24 mouse cellular contexts compared by ENCODE assay signal in genomic region chr8:60830556-60830955, GRCm38 (mm10). TPM values are rescaled to one million over a fixed set of nuclear protein-coding genes. Genes with fewer than 3 reads are reported as not detected.
A peak's percentile ranks its signal among the peaks of the same experiment; 100 is the strongest.
DNase-seq lines count a peak whose midpoint lies in the region; ATAC-seq and TF ChIP-seq lines count a peak whose summit lies in the region.
"Had no signal": no experiment of that assay in that cellular context is flagged by ENCODE, and none has a peak within 500 bp of the region (broad histone marks: within the 10 kb centered on the region; RNA-seq: fewer than 3 reads in every experiment).

No protein-coding gene starts in this region.

- peak; percentile 32 for DNase-seq in embryonic facial prominence, embryonic 14.5 days (ENCODE audit: low spot score)
- no peak for DNase-seq in embryonic facial prominence, embryonic 10.5 days (ENCODE audit: low spot score)
- peak; percentile 7 for DNase-seq in lung, postnatal 36 days
- DNase-seq in lung, postnatal 25 days (ENCODE audit: low spot score): no peak
- DNase-seq in fat pad, adult 2 months (ENCODE audit: extremely low read depth, low read depth, low spot score): peak; percentile 84
- DNase-seq in stomach, postnatal 0 days (ENCODE audit: low spot score): no peak
- no peak for DNase-seq in midbrain, embryonic 11.5 days (ENCODE audit: low spot score, missing footprints)
- DNase-seq: adrenal gland, adult 8-10 months; cerebellum, adult 8-10 months; cerebellum, postnatal 25 days; gastrocnemius, postnatal 25 days; heart, adult 18-20 months; heart, postnatal 36 days; kidney, adult 8-10 months; kidney, postnatal 4 days; thymus, adult 18-20 months; thymus, postnatal 25 days had no signal

- no peak overlapping the region for H3K4me2 ChIP-seq in embryonic facial prominence, embryonic 14.5 days (ENCODE audit: low read depth, low read length)
- no peak overlapping the region for H3K4me2 ChIP-seq in stomach, postnatal 0 days (replicated peaks; ENCODE audit: low read depth)
- H3K4me2 ChIP-seq in midbrain, embryonic 11.5 days: no peak overlapping the region
- H3K4me2 ChIP-seq: heart, embryonic 11.5 days; hindbrain, embryonic 13.5 days; midbrain, embryonic 13.5 days had no signal

- WGBS in embryonic facial prominence, embryonic 14.5 days: 59% methylated on average over 1 of the region's 1 CpGs
- 79% methylated on average over 1 of the region's 1 CpGs for WGBS in embryonic facial prominence, embryonic 10.5 days
- 76% methylated on average over 1 of the region's 1 CpGs for WGBS in stomach, postnatal 0 days
- 88% methylated on average over 1 of the region's 1 CpGs for WGBS in midbrain, embryonic 11.5 days

- TF ChIP-seq CTCF in stomach, postnatal 0 days (IDR thresholded peaks at IDR 0.05; ENCODE audit: low read depth): no peak

- no peak overlapping the region for H3K4me3 ChIP-seq in embryonic facial prominence, embryonic 14.5 days (ENCODE audit: low read depth, low read length)
- H3K4me3 ChIP-seq in embryonic facial prominence, embryonic 10.5 days: no peak overlapping the region
- no peak overlapping the region for H3K4me3 ChIP-seq in stomach, postnatal 0 days (ENCODE audit: low read depth, low read length)
- no peak overlapping the region for H3K4me3 ChIP-seq in midbrain, embryonic 11.5 days (ENCODE audit: low read depth, low read length)
- H3K4me3 ChIP-seq: hindbrain, embryonic 13.5 days; midbrain, embryonic 13.5 days had no signal

- no peak overlapping the region for H3K27ac ChIP-seq in embryonic facial prominence, embryonic 14.5 days (replicated peaks; ENCODE audit: low read depth, low read length)
- H3K27ac ChIP-seq in embryonic facial prominence, embryonic 10.5 days (replicated peaks): no peak overlapping the region
- H3K27ac ChIP-seq in stomach, postnatal 0 days (replicated peaks): 0 out of 2 replicates have a peak overlapping the region, but pooled peaks have one; percentile 14
- no peak overlapping the region for H3K27ac ChIP-seq in midbrain, embryonic 11.5 days (ENCODE audit: low read depth, low read length)
- H3K27ac ChIP-seq: hindbrain, embryonic 13.5 days; kidney, postnatal 0 days; liver, embryonic 14.5 days; midbrain, embryonic 13.5 days had no signal

- no peaks in the 10 kb centered on the region for H3K27me3 ChIP-seq in embryonic facial prominence, embryonic 14.5 days (replicated peaks; ENCODE audit: control insufficient read depth, insufficient read depth, low read length)
- H3K27me3 ChIP-seq in embryonic facial prominence, embryonic 10.5 days (replicated peaks; ENCODE audit: low read depth, poor library complexity, severe bottlenecking): no peaks in the 10 kb centered on the region
- no peaks in the 10 kb centered on the region for H3K27me3 ChIP-seq in stomach, postnatal 0 days (ENCODE audit: control insufficient read depth, insufficient read depth, low read length)
- H3K27me3 ChIP-seq in midbrain, embryonic 11.5 days (ENCODE audit: control insufficient read depth, insufficient read depth, low read length): no peaks in the 10 kb centered on the region
- H3K27me3 ChIP-seq: hindbrain, embryonic 13.5 days; midbrain, embryonic 13.5 days had no signal

- peak; percentile 50; the same call in 1 of the 2 replicates for ATAC-seq in embryonic facial prominence, embryonic 14.5 days (ENCODE audit: low read depth)
- ATAC-seq in stomach, postnatal 0 days (ENCODE audit: low FRiP score, low TSS enrichment): no peak; the same call in 1 of the 2 replicates
- no peak for ATAC-seq in midbrain, embryonic 11.5 days (ENCODE audit: low FRiP score)
- ATAC-seq: intestine, embryonic 16.5 days; midbrain, embryonic 13.5 days had no signal

- H3K36me3 ChIP-seq in embryonic facial prominence, embryonic 14.5 days (ENCODE audit: control insufficient read depth, insufficient read depth, low read length): no peaks in the 10 kb centered on the region
- H3K36me3 ChIP-seq in embryonic facial prominence, embryonic 10.5 days (replicated peaks): no peaks in the 10 kb centered on the region
- no peaks in the 10 kb centered on the region for H3K36me3 ChIP-seq in stomach, postnatal 0 days (ENCODE audit: control insufficient read depth, insufficient read depth, low read length)
- H3K36me3 ChIP-seq in midbrain, embryonic 11.5 days (ENCODE audit: control insufficient read depth, insufficient read depth, low read length): no peaks in the 10 kb centered on the region
- H3K36me3 ChIP-seq: G1E; hindbrain, embryonic 13.5 days; midbrain, embryonic 13.5 days had no signal

- no peak overlapping the region for H3K9ac ChIP-seq in embryonic facial prominence, embryonic 14.5 days (ENCODE audit: low read depth, low read length)
- no peak overlapping the region for H3K9ac ChIP-seq in stomach, postnatal 0 days (ENCODE audit: low read length)
- H3K9ac ChIP-seq in midbrain, embryonic 11.5 days (ENCODE audit: low read length): no peak overlapping the region
- H3K9ac ChIP-seq: hindbrain, embryonic 13.5 days; liver, embryonic 14.5 days; midbrain, embryonic 13.5 days had no signal

- peak; percentile 48 for TF ChIP-seq EP300 in stomach, postnatal 0 days (optimal IDR thresholded peaks at IDR 0.05)

- H3K4me1 ChIP-seq in embryonic facial prominence, embryonic 14.5 days (ENCODE audit: control insufficient read depth, insufficient read depth, low read length): no peaks in the 10 kb centered on the region
- peaks cover 6% of the 10 kb centered on the region for H3K4me1 ChIP-seq in embryonic facial prominence, embryonic 10.5 days
- H3K4me1 ChIP-seq in stomach, postnatal 0 days (replicated peaks; ENCODE audit: control insufficient read depth, insufficient read depth): no peaks in the 10 kb centered on the region
- H3K4me1 ChIP-seq in midbrain, embryonic 11.5 days (ENCODE audit: control insufficient read depth, insufficient read depth, low read length): peaks cover 2% of the 10 kb centered on the region; the same call in 1 of the 2 replicates
- H3K4me1 ChIP-seq: hindbrain, embryonic 13.5 days; midbrain, embryonic 13.5 days had no signal

- no peaks in the 10 kb centered on the region for H3K9me3 ChIP-seq in embryonic facial prominence, embryonic 14.5 days (ENCODE audit: control insufficient read depth, low read length)
- H3K9me3 ChIP-seq in embryonic facial prominence, embryonic 10.5 days: no peaks in the 10 kb centered on the region
- no peaks in the 10 kb centered on the region for H3K9me3 ChIP-seq in stomach, postnatal 0 days (ENCODE audit: control insufficient read depth, low read length)
- no peaks in the 10 kb centered on the region for H3K9me3 ChIP-seq in midbrain, embryonic 11.5 days (ENCODE audit: control insufficient read depth, low read length)
- H3K9me3 ChIP-seq: G1E; hindbrain, embryonic 13.5 days; midbrain, embryonic 13.5 days had no signal

RNA-seq across cellular contexts. Expression of gene Hpf1, which starts 59.7 kb away (rescaled TPM):
- 85.4 and 89.2 TPM in 2 replicates for polyA plus RNA-seq in embryonic facial prominence, embryonic 14.5 days (2014; fragmentation: Nextera tagmentation; extraction: Ambion mirVana)
- 115 and 117 TPM in 2 replicates for polyA plus RNA-seq in embryonic facial prominence, embryonic 10.5 days (2016; fragmentation: Nextera tagmentation; extraction: Ambion mirVana)
- 43.8 and 47.0 TPM in 2 replicates for polyA plus RNA-seq in stomach, postnatal 0 days (2015; fragmentation: Nextera tagmentation; extraction: Ambion mirVana)
- polyA plus RNA-seq in midbrain, embryonic 11.5 days (2014; fragmentation: Nextera tagmentation; extraction: Ambion mirVana): 138 and 147 TPM in 2 replicates

Comparison
In these comparisons a context has a peak if more than half of its experiments do, and no peak if none do; other contexts are left out.
1. DNase-seq: peak in embryonic facial prominence, embryonic 14.5 days (single experiment), lung, postnatal 36 days (single experiment) and fat pad, adult 2 months (single experiment); none in embryonic facial prominence, embryonic 10.5 days (single experiment), lung, postnatal 25 days (single experiment), stomach, postnatal 0 days (single experiment) and midbrain, embryonic 11.5 days (single experiment).